Mouse (Mus musculus): ENCODE results near the gene Gm498. TPM values are rescaled to one million over a fixed set of nuclear protein-coding genes. Genes with fewer than 3 reads are reported as not detected.

Gene Gm498
- polyA plus RNA-seq, 1 experiment from 2014 or later, result not detected

- H3K27ac ChIP-seq, result no peak overlapping the region
- no peaks in the 10 kb centered on the region for H3K27me3 ChIP-seq
- DNase-seq, result no peak
- H3K4me2 ChIP-seq, result no peak overlapping the region
- H3K4me3 ChIP-seq (replicated peaks), result no peak overlapping the region
- no peak overlapping the region for H3K9ac ChIP-seq
- no peaks in the 10 kb centered on the region for H3K36me3 ChIP-seq
- H3K4me1 ChIP-seq (replicated peaks), result no peaks in the 10 kb centered on the region
- WGBS (ENCODE audit: insufficient replicate concordance), result 54% methylated on average over 2 of the region's 2 CpGs
- no peaks in the 10 kb centered on the region for H3K9me3 ChIP-seq (replicated peaks)
- no peak for ATAC-seq (ENCODE audit: low read depth)
Observed at GRCm38 (mm10) chr7:143892361-143892760, 25.7 kb downstream of the Gm498 start.

- H3K36me3 ChIP-seq, result no peaks in the 10 kb centered on the region
- no peak overlapping the region for H3K27ac ChIP-seq
- DNase-seq (no peak), ATAC-seq (ENCODE audit: low read depth) (no peak)
- no peaks in the 10 kb centered on the region for H3K27me3 ChIP-seq
- WGBS (ENCODE audit: insufficient replicate concordance), result 13% methylated on average over 2 of the region's 2 CpGs
- no peaks in the 10 kb centered on the region for H3K9me3 ChIP-seq (replicated peaks)
- H3K9ac ChIP-seq, result no peak overlapping the region
- no peak overlapping the region for H3K4me2 ChIP-seq
- H3K4me3 ChIP-seq (replicated peaks), result no peak overlapping the region
- no peaks in the 10 kb centered on the region for H3K4me1 ChIP-seq (replicated peaks)
Observed at GRCm38 (mm10) chr7:143900667-143901066, 34.0 kb downstream of the Gm498 start.

GRCm38 (mm10) chr7:143905176-143905575 is 38.5 kb downstream of the Gm498 start:
- Histone ChIP-seq H3K4me3 (replicated peaks) (no peak overlapping the region), H3K9me3 (replicated peaks) (no peaks in the 10 kb centered on the region), H3K27ac (no peak overlapping the region), H3K4me2 (no peak overlapping the region), H3K4me1 (replicated peaks) (no peaks in the 10 kb centered on the region), H3K9ac (no peak overlapping the region), H3K36me3 (no peaks in the 10 kb centered on the region), H3K27me3 (no peaks in the 10 kb centered on the region)
- DNase-seq (no peak), ATAC-seq (ENCODE audit: low read depth) (no peak)
- 67% methylated on average over 1 of the region's 1 CpGs for WGBS (ENCODE audit: insufficient replicate concordance)

GRCm38 (mm10) chr7:143905606-143906005 is 39.0 kb downstream of the Gm498 start:
- ATAC-seq (ENCODE audit: low read depth) (no peak), DNase-seq (no peak)
- Histone ChIP-seq H3K4me2 (no peak overlapping the region), H3K27me3 (no peaks in the 10 kb centered on the region), H3K4me3 (replicated peaks) (no peak overlapping the region), H3K9me3 (replicated peaks) (no peaks in the 10 kb centered on the region), H3K36me3 (no peaks in the 10 kb centered on the region), H3K4me1 (replicated peaks) (no peaks in the 10 kb centered on the region), H3K27ac (no peak overlapping the region), H3K9ac (no peak overlapping the region)
- 57% methylated on average over 3 of the region's 3 CpGs for WGBS (ENCODE audit: insufficient replicate concordance)

GRCm38 (mm10) chr7:143913611-143914010 is 47.0 kb downstream of the Gm498 start:
- 60% methylated on average over 8 of the region's 8 CpGs for WGBS (ENCODE audit: insufficient replicate concordance)
- no peak for DNase-seq
- no peak overlapping the region for H3K9ac ChIP-seq
- H3K9me3 ChIP-seq (replicated peaks), result no peaks in the 10 kb centered on the region
- H3K27ac ChIP-seq, result no peak overlapping the region
- no peaks in the 10 kb centered on the region for H3K4me1 ChIP-seq (replicated peaks)
- H3K27me3 ChIP-seq, result no peaks in the 10 kb centered on the region
- H3K36me3 ChIP-seq, result no peaks in the 10 kb centered on the region
- no peak overlapping the region for H3K4me3 ChIP-seq (replicated peaks)
- no peak overlapping the region for H3K4me2 ChIP-seq
- no peak for ATAC-seq (ENCODE audit: low read depth)

GRCm38 (mm10) chr7:143919031-143919679 is 52.5 kb downstream of the Gm498 start:
- H3K27ac ChIP-seq, result no peak overlapping the region
- no peaks in the 10 kb centered on the region for H3K4me1 ChIP-seq (replicated peaks)
- no peaks in the 10 kb centered on the region for H3K9me3 ChIP-seq (replicated peaks)
- DNase-seq, result no peak
- ATAC-seq (ENCODE audit: low read depth), result no peak
- no peak overlapping the region for H3K9ac ChIP-seq
- H3K4me3 ChIP-seq (replicated peaks), result no peak overlapping the region
- no peaks in the 10 kb centered on the region for H3K27me3 ChIP-seq
- H3K4me2 ChIP-seq, result no peak overlapping the region
- 59% methylated on average over 3 of the region's 3 CpGs for WGBS (ENCODE audit: insufficient replicate concordance)
- H3K36me3 ChIP-seq, result no peaks in the 10 kb centered on the region

GRCm38 (mm10) chr7:143929899-143930298 is 63.3 kb downstream of the Gm498 start:
- 65% methylated on average over 1 of the region's 1 CpGs for WGBS (ENCODE audit: insufficient replicate concordance)
- no peak overlapping the region for H3K9ac ChIP-seq
- no peak for ATAC-seq (ENCODE audit: low read depth)

GRCm38 (mm10) chr7:143938647-143939046 is 72.0 kb downstream of the Gm498 start:
- DNase-seq (no peak), ATAC-seq (ENCODE audit: low read depth) (no peak)
- Histone ChIP-seq H3K9ac (no peak overlapping the region), H3K27me3 (no peaks in the 10 kb centered on the region), H3K36me3 (no peaks in the 10 kb centered on the region), H3K4me1 (replicated peaks) (no peaks in the 10 kb centered on the region), H3K27ac (no peak overlapping the region), H3K9me3 (replicated peaks) (no peaks in the 10 kb centered on the region), H3K4me3 (replicated peaks) (no peak overlapping the region), H3K4me2 (no peak overlapping the region)
- WGBS (ENCODE audit: insufficient replicate concordance), result 55% methylated on average over 4 of the region's 4 CpGs

More at GRCm38 (mm10) chr7:143929899-143930298, 63.3 kb downstream of the Gm498 start:
- H3K36me3 ChIP-seq, result no peaks in the 10 kb centered on the region
- no peak for DNase-seq
- H3K4me3 ChIP-seq (replicated peaks), result no peak overlapping the region
- no peaks in the 10 kb centered on the region for H3K27me3 ChIP-seq
- H3K9me3 ChIP-seq (replicated peaks), result no peaks in the 10 kb centered on the region
- no peaks in the 10 kb centered on the region for H3K4me1 ChIP-seq (replicated peaks)
- no peak overlapping the region for H3K27ac ChIP-seq
- no peak overlapping the region for H3K4me2 ChIP-seq

GRCm38 (mm10) chr7:143939476-143939875 is 72.8 kb downstream of the Gm498 start:
- no peaks in the 10 kb centered on the region for H3K36me3 ChIP-seq
- no peak overlapping the region for H3K4me2 ChIP-seq
- H3K9me3 ChIP-seq (replicated peaks), result no peaks in the 10 kb centered on the region
- H3K27me3 ChIP-seq, result no peaks in the 10 kb centered on the region
- no peak for DNase-seq
- no peak overlapping the region for H3K9ac ChIP-seq
- WGBS (ENCODE audit: insufficient replicate concordance), result 55% methylated on average over 3 of the region's 3 CpGs
- no peak overlapping the region for H3K27ac ChIP-seq
- no peak for ATAC-seq (ENCODE audit: low read depth)
- H3K4me3 ChIP-seq (replicated peaks), result no peak overlapping the region
- H3K4me1 ChIP-seq (replicated peaks), result no peaks in the 10 kb centered on the region

- Histone ChIP-seq H3K27ac (no peak overlapping the region), H3K9ac (no peak overlapping the region), H3K27me3 (no peaks in the 10 kb centered on the region), H3K36me3 (no peaks in the 10 kb centered on the region), H3K4me3 (replicated peaks) (no peak overlapping the region), H3K9me3 (replicated peaks) (peaks cover 4% of the 10 kb centered on the region; the same call in 1 of the 2 replicates), H3K4me1 (replicated peaks) (no peaks in the 10 kb centered on the region), H3K4me2 (no peak overlapping the region)
- no peak for DNase-seq
- ATAC-seq (ENCODE audit: low read depth), result no peak
- 63% methylated on average over 14 of the region's 14 CpGs for WGBS (ENCODE audit: insufficient replicate concordance)
Observed at GRCm38 (mm10) chr7:143942941-143943691, 76.5 kb downstream of the Gm498 start.

GRCm38 (mm10) chr7:143944421-143944980 is 77.9 kb downstream of the Gm498 start:
- H3K4me1 ChIP-seq (replicated peaks), result no peaks in the 10 kb centered on the region
- DNase-seq (no peak), ATAC-seq (ENCODE audit: low read depth) (no peak)
- H3K4me2 ChIP-seq, result no peak overlapping the region
- no peak overlapping the region for H3K9ac ChIP-seq
- no peak overlapping the region for H3K27ac ChIP-seq
- peaks cover 4% of the 10 kb centered on the region; the same call in 1 of the 2 replicates for H3K9me3 ChIP-seq (replicated peaks)
- H3K4me3 ChIP-seq (replicated peaks), result no peak overlapping the region
- H3K27me3 ChIP-seq, result no peaks in the 10 kb centered on the region
- WGBS (ENCODE audit: insufficient replicate concordance), result 49% methylated on average over 6 of the region's 6 CpGs
- H3K36me3 ChIP-seq, result no peaks in the 10 kb centered on the region

All from liver, embryonic 13.5 days (tissue).